Mouse (Mus musculus) CD4-positive naive resting alpha-beta T cell, adult 57 days (primary cell): ENCODE measurements around the gene Igfbp4. TPM values are rescaled to one million over a fixed set of nuclear protein-coding genes. Genes with fewer than 3 reads are reported as not detected.

Source experiments
- total RNA-seq: library from RNA; stranded (reverse); gene quantifications from one replicate; pipeline ENCODE4 v1.2.4, GENCODE M21; 2023

Gene Igfbp4
- 449 TPM for total RNA-seq

DNA sequence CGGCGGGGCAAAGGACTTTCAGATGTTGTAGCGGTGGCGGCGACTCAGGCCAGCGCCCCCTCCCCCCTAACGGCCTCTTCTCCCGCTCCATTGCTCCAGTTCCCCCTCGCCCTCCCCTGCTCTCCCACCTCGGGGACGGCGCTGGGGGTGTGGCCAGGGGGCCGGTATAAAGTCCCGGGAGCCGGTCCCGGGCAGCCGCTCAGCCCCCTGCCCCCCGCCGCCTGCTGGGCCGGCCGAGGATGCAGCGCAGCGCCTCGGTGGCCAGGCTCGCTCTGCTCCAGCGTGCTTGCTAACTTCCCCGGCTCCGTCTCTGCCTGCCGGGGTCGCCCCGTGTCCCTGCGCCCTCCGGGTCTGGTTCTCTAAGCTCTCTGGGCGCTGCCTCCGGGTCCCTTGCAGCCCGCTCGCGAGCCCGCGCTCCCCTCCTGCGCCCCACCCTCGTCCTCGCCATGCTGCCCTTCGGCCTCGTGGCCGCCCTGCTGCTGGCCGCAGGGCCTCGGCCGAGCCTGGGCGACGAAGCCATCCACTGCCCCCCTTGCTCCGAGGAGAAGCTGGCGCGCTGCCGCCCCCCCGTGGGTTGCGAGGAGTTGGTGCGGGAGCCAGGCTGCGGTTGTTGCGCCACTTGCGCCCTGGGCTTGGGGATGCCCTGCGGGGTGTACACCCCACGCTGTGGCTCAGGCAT is at the start of gene Igfbp4:
TSS of gene Igfbp4 (plus strand) at position 194 of the 679 bp plus-strand sequence.

DNA sequence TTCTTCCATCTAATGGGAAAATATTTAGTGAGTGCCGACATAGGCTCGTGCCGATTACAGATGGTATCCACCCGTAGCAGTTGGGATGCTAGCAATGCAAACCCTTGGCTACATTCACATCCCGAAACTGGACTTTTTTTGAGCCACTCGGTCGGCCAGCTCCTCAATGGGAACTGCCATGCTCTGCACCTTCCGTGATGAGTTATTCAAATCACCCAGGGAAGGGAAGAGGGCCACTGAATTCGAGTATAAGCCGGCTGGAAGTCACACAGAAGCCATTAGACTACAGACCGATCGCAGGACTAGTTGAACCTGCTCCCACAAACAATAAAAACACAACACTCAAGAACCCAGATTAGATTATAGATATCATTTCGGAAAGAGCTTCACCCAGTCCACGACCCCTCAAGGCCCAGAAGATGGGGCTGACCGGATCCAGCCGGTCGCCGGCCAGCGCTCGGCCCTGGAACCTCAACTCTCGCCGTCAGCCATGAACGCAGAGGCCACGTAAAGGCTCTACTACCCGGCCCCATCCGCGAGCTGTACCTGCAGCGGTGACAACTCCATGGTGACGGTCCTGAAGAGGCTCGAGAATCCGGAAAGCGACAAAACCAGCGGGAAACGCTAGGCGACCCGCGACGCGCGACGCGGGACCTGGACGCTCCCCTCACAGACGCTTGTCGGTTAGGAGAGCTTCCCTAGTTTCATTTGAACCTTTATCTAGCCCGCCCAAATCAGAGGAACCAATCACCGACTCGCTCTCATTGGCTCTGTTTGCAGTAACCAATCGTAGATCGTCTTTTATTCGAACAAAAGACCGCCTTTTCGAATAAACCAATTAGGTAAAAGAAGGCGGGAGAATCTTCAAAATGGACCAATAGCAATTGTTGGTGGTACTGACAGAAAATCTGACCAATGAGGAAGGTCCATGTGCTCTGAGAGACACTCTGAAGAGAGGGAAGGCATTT is 17.3 kb upstream of the Igfbp4 start, which contains the start of gene Top2a:
TSS of gene Top2a (minus strand) at position 690 of the 968 bp plus-strand sequence.

GRCm38 (mm10) chr11:99089077-99089601 is 48.1 kb downstream of the Igfbp4 start, which contains the start of gene Tns4:
TSS of gene Tns4 (minus strand) at chr11:99089306.

Other genes starting within 250 kb of the Igfbp4 start
- gene Msl1, start 245.7 kb upstream of the Igfbp4 start, total RNA-seq, result 123 TPM
- 119 TPM for gene Casc3, start 236.3 kb upstream of the Igfbp4 start, total RNA-seq
- gene Rapgefl1, start 204.5 kb upstream of the Igfbp4 start, total RNA-seq, result not detected
- gene Wipf2, start 177.6 kb upstream of the Igfbp4 start, total RNA-seq, result 41.1 TPM
- gene Cdc6, start 133.4 kb upstream of the Igfbp4 start, total RNA-seq, result 4.0 TPM
- gene Rara, start 113.4 kb upstream of the Igfbp4 start, total RNA-seq, result 95.9 TPM
- gene Gjd3, start 58.2 kb upstream of the Igfbp4 start, total RNA-seq, result not detected
- gene Top2a, start 17.1 kb upstream of the Igfbp4 start, total RNA-seq, result 6.7 TPM
- 0.47 TPM for gene Tns4, start 48.1 kb downstream of the Igfbp4 start, total RNA-seq
- 1,218 TPM for gene Ccr7, start 113.8 kb downstream of the Igfbp4 start, total RNA-seq
- gene Smarce1, start 189.8 kb downstream of the Igfbp4 start, total RNA-seq, result 159 TPM
- gene Krt222, start 202.8 kb downstream of the Igfbp4 start, total RNA-seq, result 0.24 TPM
- not detected for gene Krt24, start 244.0 kb downstream of the Igfbp4 start, total RNA-seq